Mouse (Mus musculus): ENCODE results near the gene Apaf1. TPM values are rescaled to one million over a fixed set of nuclear protein-coding genes. Genes with fewer than 3 reads are reported as not detected.
A peak's percentile ranks its signal among the peaks of the same experiment; 100 is the strongest.

The Apaf1 gene
- 10 to 100 TPM; 14.8 to 16.5 TPM for total RNA-seq (2021)
- long read RNA-seq, experiment 1, full-length matches to known transcripts, result 3 of 3 reads
- long read RNA-seq, experiment 1, partial matches to known transcripts, result 0 of 3 reads
- long read RNA-seq, experiment 1, other reads (novel, unspliced or antisense), result 0 of 3 reads
- long read RNA-seq, experiment 2, partial matches to known transcripts, result 3 of 3 reads
- long read RNA-seq, experiment 2, other reads (novel, unspliced or antisense), result 0 of 3 reads

- peak; percentile 99 to 100 for DNase-seq (ENCODE audit: low spot score in 2 of 2)
Measured at GRCm38 (mm10) chr10:91082550-91083392, at the start of gene Apaf1, which contains the start of gene Ikbip. TSS of gene Apaf1 (minus strand) at chr10:91082770. TSS of gene Ikbip (plus strand) at chr10:91082940.

DNA sequence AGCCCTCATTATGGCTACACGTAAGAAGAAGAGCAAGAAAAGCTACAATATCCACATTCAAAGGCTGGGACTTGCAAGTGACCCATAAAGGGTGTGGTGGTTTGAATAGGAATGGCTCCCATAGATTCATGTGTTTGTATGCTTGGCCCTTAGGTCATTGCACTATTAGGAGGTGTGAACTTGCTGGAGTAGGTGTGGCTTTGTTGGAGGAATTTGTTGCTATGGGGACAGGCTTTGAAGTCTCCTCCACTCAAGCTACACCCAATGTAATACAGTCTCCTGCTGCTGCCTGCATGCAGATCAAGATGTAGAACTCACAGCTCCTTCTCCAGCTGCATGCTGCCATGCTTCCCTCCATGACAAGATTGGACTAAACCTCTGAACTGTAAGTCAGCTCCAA lies 49.0 kb upstream of the Apaf1 start:
- no peak for DNase-seq (ENCODE audit: low spot score in 2 of 2)

DNA sequence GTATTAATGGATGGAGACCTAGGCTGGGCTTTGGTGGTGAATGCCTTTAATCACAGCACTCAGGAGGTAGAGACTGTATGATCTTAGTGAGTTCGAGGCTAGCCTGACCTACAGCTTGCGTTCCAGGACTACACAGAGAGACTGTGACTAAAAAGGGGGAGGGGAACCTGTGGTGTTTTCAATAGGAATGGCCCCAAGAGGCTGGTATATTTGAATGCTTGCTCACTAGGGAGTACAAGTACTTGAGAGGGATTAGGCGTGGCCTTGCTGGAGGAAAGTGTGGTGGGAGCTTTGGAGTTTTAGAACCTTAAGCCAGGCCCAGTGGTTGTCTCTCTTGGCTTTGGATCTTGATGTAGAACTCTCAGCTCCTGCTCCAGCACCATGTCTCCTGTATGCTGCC lies 48.2 kb upstream of the Apaf1 start:
- no peak for DNase-seq (ENCODE audit: low spot score in 2 of 2)

DNA sequence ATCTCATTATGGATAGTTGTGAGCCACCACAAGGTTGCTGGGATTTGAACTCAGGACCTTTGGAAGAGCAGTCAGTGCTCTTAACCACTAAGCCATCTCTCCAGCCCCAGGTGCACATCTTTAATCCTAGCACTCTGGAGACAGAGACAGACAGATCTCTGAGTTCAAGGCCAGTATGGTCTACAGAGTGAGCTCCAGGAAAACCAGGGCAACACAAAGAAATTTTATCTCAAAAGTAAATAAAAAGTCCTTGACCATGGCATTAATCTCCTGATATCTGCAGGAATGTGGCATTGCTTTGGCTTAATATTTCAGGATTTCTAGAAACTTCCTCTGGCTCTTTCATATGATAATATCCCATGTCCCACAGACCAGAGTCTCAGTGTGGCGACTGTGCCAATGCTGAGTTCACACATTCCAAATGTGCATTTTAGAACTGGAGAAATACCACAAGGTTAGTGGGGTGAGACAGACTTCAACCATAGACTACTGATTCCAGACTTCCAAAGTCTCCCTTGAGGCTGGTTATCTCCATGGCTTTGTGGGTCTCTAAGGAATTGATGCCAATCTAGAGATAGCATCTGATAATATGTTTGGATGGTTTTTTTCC lies 46.1 kb upstream of the Apaf1 start:
- DNase-seq (ENCODE audit: low spot score in 2 of 2), result no peak

GRCm38 (mm10) chr10:91127395-91127794 lies 44.8 kb upstream of the Apaf1 start:
- DNase-seq (ENCODE audit: low spot score in 2 of 2), result no peak

- DNase-seq (ENCODE audit: low spot score in 2 of 2), result no peak
Measured at GRCm38 (mm10) chr10:91126618-91127355, 44.2 kb upstream of the Apaf1 start.

- DNase-seq (ENCODE audit: low spot score in 2 of 2), result peak; percentile 90 to 94
Measured at GRCm38 (mm10) chr10:91123828-91124822, 41.6 kb upstream of the Apaf1 start, which contains the start of gene Slc25a3. TSS of gene Slc25a3 (minus strand) at chr10:91124059.

DNA sequence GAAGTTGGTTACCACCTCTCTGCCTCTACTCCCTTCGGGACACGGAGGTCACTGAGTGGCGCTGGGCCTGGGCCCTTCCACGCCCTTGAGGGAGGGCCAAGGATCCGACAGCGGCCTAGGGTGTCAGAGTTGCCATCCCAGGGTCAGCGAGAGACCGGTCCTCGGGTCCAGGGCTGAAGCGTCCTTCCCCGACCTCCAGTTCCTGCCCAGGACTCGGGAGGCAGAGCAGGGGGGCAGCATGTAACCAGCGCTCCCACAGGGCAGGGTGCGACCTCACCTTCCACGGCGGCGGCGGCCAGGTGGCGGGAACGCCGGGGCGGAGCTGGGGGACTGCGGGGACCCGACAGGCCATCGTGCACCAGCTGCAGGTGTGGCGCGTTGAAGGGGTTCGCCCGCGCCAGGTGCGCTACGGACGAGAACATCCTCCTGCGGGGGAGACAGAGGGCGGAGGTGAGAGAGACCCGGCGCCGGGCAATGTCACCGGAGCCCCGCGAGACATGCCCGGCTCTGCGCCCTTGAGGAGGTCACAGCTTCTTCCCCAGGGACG lies 40.8 kb upstream of the Apaf1 start:
- peak; percentile 22 to 44 for DNase-seq (ENCODE audit: low spot score in 2 of 2)

- no peak for DNase-seq (ENCODE audit: low spot score in 2 of 2)
Measured at GRCm38 (mm10) chr10:91122646-91123045, 40.1 kb upstream of the Apaf1 start.

- DNase-seq (ENCODE audit: low spot score in 2 of 2), result no peak
Measured at GRCm38 (mm10) chr10:91116958-91117357, 34.4 kb upstream of the Apaf1 start.

DNA sequence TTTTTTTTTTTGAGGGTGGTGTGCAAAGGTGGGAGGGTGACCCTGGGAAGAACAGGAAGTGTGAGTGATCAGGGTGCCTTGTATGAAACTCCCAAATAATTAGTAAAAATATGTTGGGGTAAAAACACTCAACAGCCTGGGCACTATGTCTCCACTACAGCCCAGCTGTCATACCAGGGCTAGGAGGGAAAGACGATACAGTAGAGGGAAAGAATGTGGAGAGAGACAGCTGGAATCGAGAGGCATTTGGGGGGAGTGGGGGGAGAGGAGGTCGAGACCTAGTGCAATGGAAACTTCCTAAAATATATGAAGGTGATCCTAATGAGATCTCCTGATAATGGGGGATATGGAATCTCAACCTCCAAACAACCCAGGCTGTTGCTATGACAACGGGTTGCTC lies 27.3 kb upstream of the Apaf1 start:
- DNase-seq (ENCODE audit: low spot score in 2 of 2), result no peak

GRCm38 (mm10) chr10:91105981-91106380 lies 23.4 kb upstream of the Apaf1 start:
- DNase-seq (ENCODE audit: low spot score in 2 of 2), result no peak

DNA sequence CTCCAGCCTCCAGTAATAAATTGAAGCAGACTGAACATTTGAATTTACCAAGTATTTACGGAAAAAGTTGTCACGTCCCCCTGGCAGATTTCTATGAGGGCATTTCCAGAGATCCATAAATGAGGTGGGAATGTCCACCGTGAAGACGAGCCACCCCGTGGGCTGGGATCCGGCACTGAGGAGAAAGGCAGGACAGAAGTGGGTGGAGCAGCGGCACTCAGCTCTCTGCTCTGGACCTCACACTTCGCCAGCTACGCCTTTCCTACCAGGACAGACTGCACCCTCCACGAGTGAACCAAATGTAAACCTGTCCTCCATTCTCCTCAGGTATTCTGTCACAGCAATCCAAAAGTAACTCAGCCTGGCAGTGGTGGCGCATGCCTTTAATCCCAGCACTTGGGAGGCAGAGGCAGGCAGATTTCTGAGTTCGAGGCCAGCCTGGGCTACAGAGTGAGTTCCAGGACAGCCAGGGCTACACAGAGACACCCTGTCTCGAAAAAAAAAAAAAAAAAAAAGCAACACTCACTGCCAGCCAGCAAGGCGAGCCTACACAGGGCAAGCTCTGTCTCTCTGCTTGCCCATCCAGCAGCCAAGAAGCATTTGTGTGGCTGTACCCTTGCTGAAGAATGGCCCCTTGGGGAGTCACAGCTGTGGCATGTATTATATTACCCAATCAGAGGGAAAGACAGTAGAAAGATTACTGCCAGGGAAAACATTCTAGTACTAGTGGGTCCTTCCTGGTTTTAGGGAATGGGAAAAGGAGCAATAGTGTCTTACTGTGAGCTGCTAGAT lies 20.4 kb upstream of the Apaf1 start:
- DNase-seq (ENCODE audit: low spot score in 2 of 2), result no peak

- DNase-seq (ENCODE audit: low spot score in 2 of 2), result no peak
Measured at GRCm38 (mm10) chr10:91101936-91102335, 19.4 kb upstream of the Apaf1 start.

DNA sequence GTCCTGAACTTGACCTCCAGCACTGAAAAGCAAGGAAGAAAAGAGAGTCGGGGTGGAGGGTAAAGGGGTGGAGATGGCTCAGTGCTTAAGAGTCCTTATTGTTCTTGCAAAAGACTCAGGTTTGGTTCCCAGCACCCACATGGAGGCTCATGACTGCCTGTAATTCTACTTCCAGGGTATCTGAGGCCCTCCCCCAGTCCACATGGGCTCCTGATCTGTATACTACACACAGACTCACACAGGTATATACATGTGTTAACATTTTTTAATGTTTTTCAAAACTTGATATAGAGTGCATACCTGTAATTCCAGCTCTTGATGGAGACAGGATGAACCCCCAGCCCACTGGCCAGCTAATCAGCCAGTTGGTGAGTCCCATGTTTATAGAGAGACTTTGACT lies 17.5 kb upstream of the Apaf1 start:
- no peak for DNase-seq (ENCODE audit: low spot score in 2 of 2)

DNA sequence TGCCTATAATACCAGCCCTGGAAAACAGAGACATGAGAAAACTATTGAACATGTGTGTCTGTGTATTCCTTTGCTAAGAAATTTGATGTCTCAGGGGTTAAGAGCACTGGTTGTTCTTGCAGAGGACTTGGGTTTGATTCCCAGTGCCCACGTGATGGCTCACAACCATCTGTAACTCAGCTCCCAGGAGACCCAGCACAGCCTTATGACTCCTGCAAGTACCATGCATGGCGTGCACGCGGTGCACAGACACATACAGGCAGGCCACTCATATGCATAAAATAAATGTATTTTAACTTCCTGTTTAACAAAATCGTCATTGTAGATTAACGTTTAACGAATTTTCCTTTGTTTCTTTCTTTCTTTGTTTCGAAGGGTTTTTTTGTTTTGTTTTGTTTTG lies 15.5 kb upstream of the Apaf1 start:
- DNase-seq (ENCODE audit: low spot score in 2 of 2), result no peak

- no peak for DNase-seq (ENCODE audit: low spot score in 2 of 2)
Measured at GRCm38 (mm10) chr10:91094251-91095104, 11.9 kb upstream of the Apaf1 start.

DNA sequence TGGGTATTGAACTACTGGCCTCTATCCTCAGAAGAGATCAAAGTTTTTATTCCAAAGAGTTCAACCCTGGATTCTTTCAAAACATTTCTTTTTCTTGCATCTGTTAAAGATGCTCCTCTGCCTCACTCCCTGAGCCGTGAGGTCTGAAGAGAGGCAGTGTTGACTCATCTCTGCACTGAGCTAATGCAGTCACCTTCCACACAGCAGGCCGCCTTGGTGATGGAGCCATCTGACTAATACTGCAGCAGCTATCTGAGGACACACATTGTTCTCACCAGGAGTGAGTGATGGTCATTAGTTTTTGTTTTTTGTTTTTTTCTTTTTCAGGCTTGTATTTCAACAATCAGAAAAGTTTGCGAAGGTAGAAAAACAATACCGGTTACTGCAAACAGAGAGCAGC lies 10.2 kb upstream of the Apaf1 start:
- DNase-seq (ENCODE audit: low spot score in 2 of 2), result no peak
